Comparison of ENCODE assay signal across 22 mouse cellular contexts in genomic region chr10:19177414-19177813, GRCm38 (mm10).
A peak's percentile ranks its signal among the peaks of the same experiment; 100 is the strongest.
DNase-seq lines count a peak whose midpoint lies in the region; ATAC-seq and TF ChIP-seq lines count a peak whose summit lies in the region.
"Had no signal": no experiment of that assay in that cellular context is flagged by ENCODE, and none has a peak within 500 bp of the region (broad histone marks: within the 10 kb centered on the region; RNA-seq: fewer than 3 reads in every experiment).

No protein-coding gene starts in this region.

- H3K4me2 ChIP-seq in lung, embryonic 14.5 days: no peak overlapping the region
- no peak overlapping the region for H3K4me2 ChIP-seq in stomach, embryonic 16.5 days (ENCODE audit: low read depth, low read length)
- H3K4me2 ChIP-seq: embryonic facial prominence, embryonic 15.5 days; heart, embryonic 13.5 days had no signal

- no peak for TF ChIP-seq CTCF in lung, embryonic 14.5 days (IDR thresholded peaks at IDR 0.05; ENCODE audit: low read depth)
- TF ChIP-seq CTCF in lung, adult 2 months (IDR thresholded peaks at IDR 0.05; ENCODE audit: insufficient read depth, low read length): no peak

- peak; percentile 52 for DNase-seq in lung, embryonic 14.5 days
- no peak for DNase-seq in lung, adult 2 months
- peak; percentile 30 for DNase-seq in urinary bladder, postnatal 14 days (ENCODE audit: low spot score)
- DNase-seq in urinary bladder, adult 2 months (ENCODE audit: low spot score): no peak
- no peak for DNase-seq in thymus, postnatal 25 days
- no peak for DNase-seq in cerebellum, adult 9-11 months
- DNase-seq: adrenal gland, adult 8-10 months; adrenal gland, postnatal 36 days; B cell, adult 2 months; cerebellum, adult 2 months; cerebellum, postnatal 14 days; embryo, embryonic 11 days; gastrocnemius, postnatal 36 days; heart, postnatal 36 days had no signal

- no peak for TF ChIP-seq POLR2A in lung, adult 2 months (IDR thresholded peaks at IDR 0.05; ENCODE audit: borderline replicate concordance, extremely low read depth, low read depth, low read length)

- H3K27ac ChIP-seq in lung, embryonic 14.5 days (ENCODE audit: low read depth): no peak overlapping the region
- peak overlapping the region; percentile 49 for H3K27ac ChIP-seq in stomach, embryonic 16.5 days (ENCODE audit: low read length)
- H3K27ac ChIP-seq: embryonic facial prominence, embryonic 15.5 days; forebrain, embryonic 10.5 days; heart, embryonic 13.5 days had no signal

- no peaks in the 10 kb centered on the region for H3K27me3 ChIP-seq in lung, embryonic 14.5 days (ENCODE audit: insufficient read depth, low read length)
- no peaks in the 10 kb centered on the region for H3K27me3 ChIP-seq in stomach, embryonic 16.5 days (ENCODE audit: control insufficient read depth, insufficient read depth, low read length)
- H3K27me3 ChIP-seq: embryonic facial prominence, embryonic 15.5 days; heart, embryonic 13.5 days had no signal

- no peak overlapping the region for H3K4me3 ChIP-seq in lung, embryonic 14.5 days (ENCODE audit: low read depth, low read length)
- no peak overlapping the region for H3K4me3 ChIP-seq in lung, adult 2 months (replicated peaks; ENCODE audit: extremely low read depth, low read depth, low read length)
- no peak overlapping the region for H3K4me3 ChIP-seq in stomach, embryonic 16.5 days (replicated peaks; ENCODE audit: low read length)
- H3K4me3 ChIP-seq: embryonic facial prominence, embryonic 15.5 days; erythroblast, embryonic 14.5 days; forebrain, embryonic 10.5 days; heart, embryonic 13.5 days had no signal

- H3K4me1 ChIP-seq in lung, embryonic 14.5 days (ENCODE audit: insufficient read depth): no peaks in the 10 kb centered on the region
- no peaks in the 10 kb centered on the region for H3K4me1 ChIP-seq in lung, adult 2 months (ENCODE audit: control insufficient read depth, insufficient read depth, low read length)
- H3K4me1 ChIP-seq in stomach, embryonic 16.5 days (ENCODE audit: control insufficient read depth, insufficient read depth, low read length): 0 out of 2 replicates have a peak, but pooled peaks cover 2% of the 10 kb centered on the region
- H3K4me1 ChIP-seq: embryonic facial prominence, embryonic 15.5 days; forebrain, embryonic 10.5 days; heart, embryonic 13.5 days had no signal

- ATAC-seq in lung, embryonic 14.5 days (ENCODE audit: insufficient read depth): peak; percentile 41; the same call in 1 of the 2 replicates
- ATAC-seq in stomach, embryonic 16.5 days (ENCODE audit: insufficient read depth, low FRiP score): peak; percentile 66; the same call in 1 of the 2 replicates
- ATAC-seq: CD4-positive, CD25-positive, alpha-beta regulatory T cell, adult 4 months; forebrain, embryonic 14.5 days had no signal

- WGBS in lung, embryonic 14.5 days: 37% methylated on average over 2 of the region's 2 CpGs
- WGBS in lung, adult 2 months: 76% methylated on average over 2 of the region's 2 CpGs
- 55% methylated on average over 2 of the region's 2 CpGs for WGBS in stomach, embryonic 16.5 days

- peaks cover 3% of the 10 kb centered on the region; the same call in 1 of the 2 replicates for H3K9me3 ChIP-seq in lung, embryonic 14.5 days (ENCODE audit: low read depth, low read length)
- H3K9me3 ChIP-seq in stomach, embryonic 16.5 days (replicated peaks; ENCODE audit: control insufficient read depth, low read length): no peaks in the 10 kb centered on the region; the same call in 1 of the 2 replicates
- H3K9me3 ChIP-seq: embryonic facial prominence, embryonic 15.5 days; G1E had no signal

- no peaks in the 10 kb centered on the region for H3K36me3 ChIP-seq in lung, embryonic 14.5 days (ENCODE audit: insufficient read depth)
- H3K36me3 ChIP-seq in stomach, embryonic 16.5 days (ENCODE audit: control insufficient read depth, insufficient read depth, low read length): no peaks in the 10 kb centered on the region
- H3K36me3 ChIP-seq: embryonic facial prominence, embryonic 15.5 days; forebrain, embryonic 10.5 days; G1E; heart, embryonic 13.5 days had no signal

- H3K9ac ChIP-seq in lung, embryonic 14.5 days: no peak overlapping the region
- no peak overlapping the region for H3K9ac ChIP-seq in stomach, embryonic 16.5 days (ENCODE audit: low read length)
- H3K9ac ChIP-seq: embryonic facial prominence, embryonic 15.5 days; heart, embryonic 13.5 days had no signal

Comparison
In these comparisons a context has a peak if more than half of its experiments do, and no peak if none do; other contexts are left out.
1. DNase-seq: peak in lung, embryonic 14.5 days (single experiment) and urinary bladder, postnatal 14 days (single experiment); none in lung, adult 2 months (single experiment), urinary bladder, adult 2 months (single experiment), thymus, postnatal 25 days (single experiment) and cerebellum, adult 9-11 months (single experiment).